Mouse (Mus musculus): ENCODE measurements around the gene Nfia. TPM values are rescaled to one million over a fixed set of nuclear protein-coding genes. Genes with fewer than 3 reads are reported as not detected.

Nfia gene
- polyA plus RNA-seq, 1 experiment from 2014 or later, result 21.3 TPM

GRCm38 (mm10) chr4:97772084-97772484, 450 bp upstream of the Nfia start:
- Histone ChIP-seq H3K9me3 (replicated peaks) (no peaks in the 10 kb centered on the region), H3K27me3 (ENCODE audit: low read depth, poor library complexity, severe bottlenecking) (peaks cover 16% of the 10 kb centered on the region), H3K4me3 (peak overlapping the region; percentile 55), H3K27ac (peak overlapping the region; percentile 91), H3K36me3 (no peaks in the 10 kb centered on the region), H3K4me1 (peaks cover 40% of the 10 kb centered on the region)
- peak; percentile 97 for DNase-seq (ENCODE audit: low spot score)
- whole genome bisulfite sequencing, result under 1% methylated on average over 25 of the region's 25 CpGs

DNA sequence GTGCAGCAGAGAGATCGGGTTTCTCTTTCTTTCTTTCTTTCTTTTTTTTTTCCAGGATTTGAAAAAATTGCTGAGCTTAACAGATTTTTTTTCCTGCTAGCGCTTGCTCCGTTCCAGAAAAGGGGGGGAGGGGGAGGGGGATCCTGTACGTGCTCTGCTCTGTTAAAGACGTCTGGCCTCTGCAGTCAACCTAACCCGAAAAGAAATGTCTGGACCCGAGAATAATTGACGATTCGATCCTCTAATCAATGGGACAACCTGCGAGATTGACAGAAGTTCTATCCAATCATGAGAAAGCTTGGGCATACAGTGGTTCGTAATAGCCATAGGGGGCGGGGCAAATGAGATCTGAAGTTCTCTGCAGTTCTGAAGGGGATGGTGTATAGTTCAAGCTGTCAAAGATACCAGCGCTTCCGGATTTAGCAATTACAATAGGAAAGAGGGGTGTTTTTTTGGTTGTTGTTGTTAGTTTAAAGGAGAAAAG, 618 bp downstream of the Nfia start:
- H3K27me3 ChIP-seq (ENCODE audit: low read depth, poor library complexity, severe bottlenecking), result peaks cover 18% of the 10 kb centered on the region
- H3K4me3 ChIP-seq, result peak overlapping the region; percentile 55
- peaks cover 51% of the 10 kb centered on the region for H3K4me1 ChIP-seq
- peak; percentile 70 for DNase-seq (ENCODE audit: low spot score)
- H3K36me3 ChIP-seq, result no peaks in the 10 kb centered on the region
- peak overlapping the region; percentile 91 for H3K27ac ChIP-seq
- no peaks in the 10 kb centered on the region for H3K9me3 ChIP-seq (replicated peaks)
- WGBS, result under 1% methylated on average over 14 of the region's 14 CpGs

DNA sequence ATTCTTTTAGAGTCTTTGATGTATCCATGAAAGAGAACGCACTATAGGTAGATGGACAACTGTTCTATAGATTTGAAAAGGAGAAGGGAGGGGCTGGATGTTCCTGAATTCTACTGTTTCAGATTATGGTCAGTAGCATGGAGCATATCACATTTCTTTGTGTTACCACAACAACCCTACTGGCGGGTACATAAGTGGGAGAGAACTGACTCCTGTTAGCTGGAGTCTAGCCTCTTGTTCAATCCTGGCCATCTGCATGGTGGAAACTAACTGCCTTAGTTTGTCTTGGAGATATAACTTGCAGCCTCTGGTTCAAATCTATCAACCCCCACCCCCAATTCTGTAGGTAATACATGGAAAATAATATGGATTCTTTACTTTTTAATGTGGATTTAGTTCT, 1.3 kb downstream of the Nfia start:
- Histone ChIP-seq H3K9me3 (replicated peaks) (no peaks in the 10 kb centered on the region), H3K4me1 (peaks cover 57% of the 10 kb centered on the region), H3K4me3 (peak overlapping the region; percentile 55; the same call in 1 of the 2 replicates), H3K27ac (peak overlapping the region; percentile 91; the same call in 1 of the 2 replicates), H3K36me3 (no peaks in the 10 kb centered on the region), H3K27me3 (ENCODE audit: low read depth, poor library complexity, severe bottlenecking) (peaks cover 18% of the 10 kb centered on the region)
- DNase-seq (ENCODE audit: low spot score), result no peak
- WGBS, result 64% methylated on average over 2 of the region's 2 CpGs

DNA sequence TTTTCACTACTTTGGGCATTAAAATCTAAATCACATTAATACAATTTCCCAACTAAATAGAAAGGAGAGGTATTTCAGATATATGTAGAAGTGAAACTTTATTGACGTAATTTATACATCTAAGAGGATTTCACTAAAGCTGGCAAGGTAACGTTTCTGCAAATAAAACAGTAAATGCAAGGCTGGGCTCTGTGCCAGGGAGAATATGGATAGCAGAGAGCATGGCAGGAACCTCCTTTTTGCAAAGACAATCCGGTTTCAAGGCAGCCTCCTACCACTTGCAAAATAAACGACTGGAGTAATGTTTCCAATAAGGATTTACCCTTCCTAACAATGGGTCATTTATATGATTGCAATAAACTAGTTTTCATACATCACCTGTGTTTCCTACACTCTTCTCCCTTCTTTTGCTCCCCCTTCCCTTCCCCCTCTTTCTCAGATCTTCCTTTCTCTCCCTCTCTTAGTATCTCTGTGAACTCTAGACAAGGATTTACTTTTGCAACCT, 2.0 kb downstream of the Nfia start:
- Histone ChIP-seq H3K36me3 (no peaks in the 10 kb centered on the region), H3K4me3 (peak overlapping the region; percentile 80; the same call in 1 of the 2 replicates), H3K27ac (peak overlapping the region; percentile 73; the same call in 1 of the 2 replicates), H3K9me3 (replicated peaks) (no peaks in the 10 kb centered on the region), H3K27me3 (ENCODE audit: low read depth, poor library complexity, severe bottlenecking) (peaks cover 24% of the 10 kb centered on the region), H3K4me1 (peaks cover 60% of the 10 kb centered on the region)
- no peak for DNase-seq (ENCODE audit: low spot score)
- 22% methylated on average over 4 of the region's 4 CpGs for WGBS

GRCm38 (mm10) chr4:97775059-97775458, 2.5 kb downstream of the Nfia start:
- Histone ChIP-seq H3K27me3 (ENCODE audit: low read depth, poor library complexity, severe bottlenecking) (peaks cover 29% of the 10 kb centered on the region), H3K4me3 (peak overlapping the region; percentile 80), H3K36me3 (no peaks in the 10 kb centered on the region), H3K4me1 (peaks cover 63% of the 10 kb centered on the region), H3K27ac (peak overlapping the region; percentile 73), H3K9me3 (replicated peaks) (no peaks in the 10 kb centered on the region)
- under 1% methylated on average over 13 of the region's 13 CpGs for WGBS
- DNase-seq (ENCODE audit: low spot score), result peak; percentile 71

GRCm38 (mm10) chr4:97775494-97776265, 3.1 kb downstream of the Nfia start:
- DNase-seq (ENCODE audit: low spot score), result peak; percentile 39
- H3K27me3 ChIP-seq (ENCODE audit: low read depth, poor library complexity, severe bottlenecking), result peaks cover 36% of the 10 kb centered on the region

GRCm38 (mm10) chr4:97776388-97777080, 4.0 kb downstream of the Nfia start:
- Histone ChIP-seq H3K9me3 (replicated peaks) (no peaks in the 10 kb centered on the region), H3K36me3 (no peaks in the 10 kb centered on the region), H3K27me3 (ENCODE audit: low read depth, poor library complexity, severe bottlenecking) (peaks cover 44% of the 10 kb centered on the region), H3K4me1 (peaks cover 62% of the 10 kb centered on the region), H3K4me3 (peak overlapping the region; percentile 80), H3K27ac (peak overlapping the region; percentile 96)
- DNase-seq (ENCODE audit: low spot score), result peak; percentile 61
- WGBS, result under 1% methylated on average over 10 of the region's 10 CpGs

More at GRCm38 (mm10) chr4:97775494-97776265, 3.1 kb downstream of the Nfia start:
- under 1% methylated on average over 20 of the region's 20 CpGs for WGBS
- Histone ChIP-seq H3K27ac (peak overlapping the region; percentile 73), H3K4me3 (peak overlapping the region; percentile 80), H3K36me3 (no peaks in the 10 kb centered on the region), H3K9me3 (replicated peaks) (no peaks in the 10 kb centered on the region), H3K4me1 (peaks cover 65% of the 10 kb centered on the region)

- peak; percentile 76 for DNase-seq (ENCODE audit: low spot score)
- Histone ChIP-seq H3K27ac (peak overlapping the region; percentile 96), H3K9me3 (replicated peaks) (no peaks in the 10 kb centered on the region), H3K36me3 (no peaks in the 10 kb centered on the region), H3K27me3 (ENCODE audit: low read depth, poor library complexity, severe bottlenecking) (peaks cover 46% of the 10 kb centered on the region), H3K4me1 (peaks cover 60% of the 10 kb centered on the region), H3K4me3 (peak overlapping the region; percentile 80)
- under 1% methylated on average over 60 of the region's 77 CpGs for WGBS
Measured at GRCm38 (mm10) chr4:97777081-97777705, 4.7 kb downstream of the Nfia start.

DNA sequence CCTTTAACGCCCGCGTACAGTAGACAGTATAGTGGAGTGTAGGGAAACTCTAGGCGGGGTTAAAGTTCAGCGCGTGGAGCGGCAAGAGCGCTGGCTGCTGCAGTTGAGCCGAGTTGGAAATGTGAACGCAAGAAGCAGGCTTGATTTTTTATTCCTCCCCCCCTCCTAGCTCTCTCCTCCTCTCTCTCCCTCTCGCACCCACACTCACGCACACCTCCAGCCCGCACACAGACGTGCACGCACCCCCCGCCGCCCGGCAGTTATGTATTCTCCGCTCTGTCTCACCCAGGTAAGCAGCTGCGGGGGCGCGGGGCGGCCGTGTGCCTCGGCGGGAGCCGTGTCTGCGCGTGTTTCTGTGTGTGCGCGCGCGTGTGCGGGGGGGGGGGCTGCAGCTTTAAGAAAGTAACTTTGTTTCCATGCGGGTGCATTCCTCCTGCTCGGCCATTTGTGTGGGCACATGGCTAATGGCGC, 5.2 kb downstream of the Nfia start, which contains the start of gene E130114P18Rik:
Gene E130114P18Rik, minus strand, starts transcription at position 373 of the 471 bp plus-strand sequence.
- peaks cover 60% of the 10 kb centered on the region for H3K4me1 ChIP-seq
- H3K36me3 ChIP-seq, result peaks cover 3% of the 10 kb centered on the region
- H3K27me3 ChIP-seq (ENCODE audit: low read depth, poor library complexity, severe bottlenecking), result peaks cover 52% of the 10 kb centered on the region
- peak; percentile 76 for DNase-seq (ENCODE audit: low spot score)
- H3K9me3 ChIP-seq (replicated peaks), result no peaks in the 10 kb centered on the region
- H3K4me3 ChIP-seq, result peak within 1 kb of the TSS; percentile 80
- peak within 1 kb of the TSS; percentile 96 for H3K27ac ChIP-seq
- under 1% methylated on average over 37 of the region's 37 CpGs for WGBS

DNA sequence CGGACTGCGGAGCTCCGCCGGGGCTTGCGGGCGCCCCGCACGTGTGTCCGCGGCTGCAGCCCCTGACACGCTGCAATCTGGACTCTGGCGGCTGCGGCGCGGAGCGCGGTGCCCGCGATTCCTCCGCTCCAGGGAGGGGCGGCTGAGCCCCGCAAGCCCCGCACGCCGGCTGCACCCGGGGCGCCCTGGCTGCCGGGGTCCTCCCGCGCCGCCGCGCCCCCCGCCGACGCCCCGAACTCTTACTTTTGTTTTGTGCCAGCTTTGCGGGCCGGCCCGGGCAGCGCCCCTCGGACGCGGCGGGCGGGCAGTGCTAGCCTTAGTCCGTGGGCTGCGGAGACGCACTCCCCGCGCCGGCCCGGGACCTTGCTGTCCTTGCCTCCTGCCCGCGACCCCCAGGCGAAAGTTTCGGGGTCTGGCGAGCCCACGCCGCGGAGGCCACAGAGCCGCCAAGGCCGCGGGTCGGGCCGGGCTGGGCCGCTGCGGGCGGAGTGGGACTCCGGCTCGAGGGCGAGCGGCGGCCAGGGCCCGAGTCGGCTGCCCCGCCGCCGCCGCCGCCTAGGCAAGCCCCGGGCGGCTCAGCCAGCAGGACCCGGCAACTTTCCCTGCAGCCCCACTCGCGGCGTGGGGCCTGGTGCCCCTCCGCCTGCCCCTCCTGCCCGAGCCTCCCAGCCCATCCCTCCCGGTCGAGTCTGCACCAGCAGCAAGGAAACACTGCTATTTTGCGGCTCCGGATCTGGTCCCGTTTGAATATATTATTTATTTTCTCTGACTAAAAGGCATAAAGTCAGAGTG, 5.9 kb downstream of the Nfia start:
- under 1% methylated on average over 93 of the region's 94 CpGs for WGBS
- H3K36me3 ChIP-seq, result peaks cover 10% of the 10 kb centered on the region
- peaks cover 59% of the 10 kb centered on the region for H3K27me3 ChIP-seq (ENCODE audit: low read depth, poor library complexity, severe bottlenecking)
- H3K4me3 ChIP-seq, result peak overlapping the region; percentile 80
- peaks cover 58% of the 10 kb centered on the region for H3K4me1 ChIP-seq
- peak; percentile 76 for DNase-seq (ENCODE audit: low spot score)
- no peaks in the 10 kb centered on the region for H3K9me3 ChIP-seq (replicated peaks)
- peak overlapping the region; percentile 96 for H3K27ac ChIP-seq

GRCm38 (mm10) chr4:97779003-97779930, 6.7 kb downstream of the Nfia start:
- Histone ChIP-seq H3K9me3 (replicated peaks) (no peaks in the 10 kb centered on the region), H3K36me3 (peaks cover 19% of the 10 kb centered on the region), H3K4me3 (peak overlapping the region; percentile 80), H3K4me1 (peaks cover 52% of the 10 kb centered on the region), H3K27ac (peak overlapping the region; percentile 96), H3K27me3 (ENCODE audit: low read depth, poor library complexity, severe bottlenecking) (peaks cover 67% of the 10 kb centered on the region)
- WGBS, result 5% methylated on average over 18 of the region's 18 CpGs
- no peak for DNase-seq (ENCODE audit: low spot score)
